Mouse (Mus musculus) bone marrow, adult 2 months (tissue): Measurements from ENCODE around the gene Mreg. TPM values are rescaled to one million over a fixed set of nuclear protein-coding genes. Genes with fewer than 3 reads are reported as not detected.
A peak's percentile ranks its signal among the peaks of the same experiment; 100 is the strongest.

Source experiments
- H3K27ac ChIP-seq: fragments of 200-500 bp; 2 replicates; pipeline ENCODE4 v1.5.1; 2012; ENCODE audit warnings: low read depth, mild to moderate bottlenecking, control low read depth, inconsistent platforms, low read length; ENCODE audit not compliant: control insufficient read depth, poor library complexity, insufficient read depth
- H3K4me1 ChIP-seq: fragments of 200-500 bp; 2 replicates; pipeline ENCODE4 v1.6.1; 2011; ENCODE audit warnings: low read length; ENCODE audit not compliant: control insufficient read depth, insufficient read depth
- H3K4me3 ChIP-seq: fragments of 200-500 bp; replicated peaks from 2 replicates; pipeline ENCODE3; 2011; ENCODE audit warnings: mild to moderate bottlenecking, low read depth, low read length, control low read depth; ENCODE audit not compliant: control insufficient read depth
- CTCF ChIP-seq: fragments of 200-500 bp; IDR thresholded peaks from 2 replicates; pipeline ENCODE4 v1.5.1; 2011; ENCODE audit warnings: low read length, control low read depth; ENCODE audit not compliant: control insufficient read depth, insufficient read depth
- POLR2A ChIP-seq: fragments of 200-500 bp; IDR thresholded peaks from 2 replicates; pipeline ENCODE4 v1.6.1; 2011; ENCODE audit warnings: low read depth, mild to moderate bottlenecking, control low read depth, low read length, borderline replicate concordance; ENCODE audit not compliant: control insufficient read depth
- WGBS: fragments of 180-500 bp; shearing (Covaris S2); methylation state at CpG from one replicate; pipeline ENCODE4 v1.1.7; 2018; 5-methylcytosine and 5-hydroxymethylcytosine counted together
- polyA plus RNA-seq: library from polyadenylated mRNA; stranded (reverse); fragments of >200 nt; gene quantifications from 2 replicates; pipeline ENCODE4 v1.2.4, GENCODE M21; 2011; ENCODE audit warnings: low replicate concordance; ENCODE audit not compliant: missing spikeins, insufficient read depth, insufficient read length

The Mreg gene
- polyA plus RNA-seq, 1 experiment: 8.1 TPM

GRCm38 (mm10) chr1:72171001-72171860, 40.9 kb downstream of the Mreg start:
- TF ChIP-seq POLR2A: no peak
- no peak for TF ChIP-seq CTCF
- no peak overlapping the region for H3K4me3 ChIP-seq
- WGBS: 74% methylated on average over 13 of the region's 13 CpGs
- H3K27ac ChIP-seq: no peak overlapping the region
- H3K4me1 ChIP-seq: no peaks in the 10 kb centered on the region

GRCm38 (mm10) chr1:72167024-72167423, 45.1 kb downstream of the Mreg start:
- 82% methylated on average over 10 of the region's 10 CpGs for WGBS
- Histone ChIP-seq H3K27ac (no peak overlapping the region), H3K4me3 (no peak overlapping the region), H3K4me1 (no peaks in the 10 kb centered on the region)
- TF ChIP-seq POLR2A: no peak
- no peak for TF ChIP-seq CTCF

GRCm38 (mm10) chr1:72166468-72166814, 45.7 kb downstream of the Mreg start:
- Histone ChIP-seq H3K4me1 (no peaks in the 10 kb centered on the region), H3K4me3 (no peak overlapping the region), H3K27ac (no peak overlapping the region)
- TF ChIP-seq POLR2A: no peak
- no peak for TF ChIP-seq CTCF
- WGBS: 89% methylated on average over 5 of the region's 5 CpGs

- WGBS: 88% methylated on average over 20 of the region's 20 CpGs
- no peak overlapping the region for H3K4me3 ChIP-seq
- no peaks in the 10 kb centered on the region for H3K4me1 ChIP-seq
- TF ChIP-seq POLR2A (no peak), CTCF (no peak)
- no peak overlapping the region for H3K27ac ChIP-seq
Measured at GRCm38 (mm10) chr1:72165723-72166467, 46.2 kb downstream of the Mreg start.

- TF ChIP-seq CTCF (no peak), POLR2A (no peak)
- H3K27ac ChIP-seq: no peak overlapping the region
- no peak overlapping the region for H3K4me3 ChIP-seq
- WGBS: 86% methylated on average over 7 of the region's 7 CpGs
- no peaks in the 10 kb centered on the region for H3K4me1 ChIP-seq
Measured at GRCm38 (mm10) chr1:72160321-72160720, 51.8 kb downstream of the Mreg start.

GRCm38 (mm10) chr1:72145041-72145440, 67.1 kb downstream of the Mreg start:
- H3K4me1 ChIP-seq: no peaks in the 10 kb centered on the region
- H3K4me3 ChIP-seq: no peak overlapping the region
- no peak for TF ChIP-seq CTCF
- TF ChIP-seq POLR2A: no peak
- H3K27ac ChIP-seq: no peak overlapping the region

GRCm38 (mm10) chr1:72144426-72144825, 67.7 kb downstream of the Mreg start:
- no peak for TF ChIP-seq CTCF
- no peak for TF ChIP-seq POLR2A
- 58% methylated on average over 4 of the region's 4 CpGs for WGBS
- no peak overlapping the region for H3K27ac ChIP-seq

GRCm38 (mm10) chr1:72141893-72142480, 70.1 kb downstream of the Mreg start:
- no peak overlapping the region for H3K27ac ChIP-seq

More at GRCm38 (mm10) chr1:72144426-72144825, 67.7 kb downstream of the Mreg start:
- H3K4me3 ChIP-seq: no peak overlapping the region
- no peaks in the 10 kb centered on the region for H3K4me1 ChIP-seq

More at GRCm38 (mm10) chr1:72141893-72142480, 70.1 kb downstream of the Mreg start:
- WGBS: 6% methylated on average over 11 of the region's 11 CpGs
- H3K4me3 ChIP-seq: no peak overlapping the region
- TF ChIP-seq POLR2A (no peak), CTCF (peak; percentile 90)
- H3K4me1 ChIP-seq: no peaks in the 10 kb centered on the region
